Mouse (Mus musculus) c-Kit-positive CD71-negative TER-119-negative erythroid progenitor cells, embryonic 14.5 days (primary cell): ENCODE results near the gene Frem2.

Source experiments
- DNase-seq: peaks from one replicate; pipeline ENCODE4 v3.0.0-alpha.2; 2013; ENCODE audit warnings: low read depth

Gene Frem2

DNA sequence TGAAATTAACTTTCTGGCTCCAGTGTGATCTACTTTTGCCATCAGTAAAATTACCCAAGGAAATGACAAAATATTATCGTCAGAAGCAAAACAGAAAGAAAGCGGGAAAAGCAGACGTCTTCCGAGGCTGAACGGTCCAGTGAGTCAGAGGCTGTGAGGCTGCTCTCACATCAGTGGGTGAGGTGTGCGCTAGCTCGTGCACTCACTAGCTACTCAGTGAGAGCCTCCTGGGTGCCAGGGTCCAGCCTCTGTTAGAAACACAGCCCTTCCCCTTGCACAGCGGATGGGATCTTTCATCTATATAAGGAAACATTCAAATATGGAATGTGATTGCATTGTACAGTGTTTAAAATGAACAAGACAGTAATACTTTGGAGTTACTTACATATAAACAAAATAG lies 36.8 kb downstream of the Frem2 start:
- DNase-seq = no peak

DNA sequence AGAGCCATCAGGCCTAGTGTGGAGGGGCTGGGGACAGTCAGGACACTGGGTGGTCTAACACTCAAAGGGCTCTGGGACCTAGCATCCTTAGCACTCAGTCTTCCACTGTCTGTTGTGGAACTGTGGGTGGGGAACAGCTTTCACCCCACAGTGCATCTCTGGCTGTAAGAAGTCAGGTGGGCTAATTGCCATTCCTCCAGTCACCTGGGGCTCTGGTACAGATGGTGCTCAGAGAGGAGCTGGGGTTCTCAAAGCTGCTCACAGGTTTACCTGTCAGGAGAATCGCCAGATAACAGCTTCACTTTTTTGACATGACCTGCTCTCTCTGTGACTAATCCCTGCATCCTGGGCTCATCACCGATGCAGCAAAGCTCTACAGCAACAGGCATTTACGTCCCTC lies 46.0 kb downstream of the Frem2 start:
- no peak for DNase-seq

DNA sequence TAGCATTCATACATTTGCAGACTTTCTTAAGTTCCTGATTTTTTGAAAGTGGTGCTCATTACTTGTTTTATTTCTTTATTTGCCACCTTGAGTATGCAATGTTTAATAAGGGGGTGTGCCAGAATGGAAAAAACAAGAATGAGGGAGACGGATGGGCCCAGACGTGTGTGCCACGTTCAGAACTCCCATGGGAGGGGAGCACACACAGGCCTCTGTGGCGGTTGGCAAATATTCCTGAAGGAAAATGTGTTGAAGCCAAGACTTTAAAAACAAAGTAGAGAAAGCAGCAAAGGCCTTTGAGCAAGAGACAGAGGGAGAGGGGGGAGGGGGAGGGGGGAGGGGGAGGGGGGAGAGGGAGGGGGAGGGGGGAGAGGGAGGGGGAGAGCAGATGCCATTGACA lies 47.3 kb downstream of the Frem2 start:
- DNase-seq = no peak

DNA sequence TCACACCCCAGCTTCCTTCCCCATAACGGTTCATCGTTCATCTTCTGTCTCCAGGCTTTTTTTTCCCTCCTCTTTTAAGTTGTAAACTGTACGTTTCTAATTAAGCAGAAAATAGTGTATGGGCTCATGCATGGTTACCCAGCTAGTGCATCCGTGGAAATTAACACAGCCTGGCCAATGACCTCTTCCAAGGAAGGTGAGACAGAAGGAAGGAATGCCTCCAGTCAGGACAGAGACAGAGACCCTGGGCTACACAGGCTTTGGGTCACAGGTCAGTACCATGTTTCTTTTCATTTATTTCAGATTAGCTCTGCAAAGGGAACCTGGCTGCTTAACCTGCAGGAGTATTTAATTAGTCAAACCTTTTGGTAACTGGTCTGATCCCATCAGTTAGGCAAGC lies 57.0 kb downstream of the Frem2 start:
- DNase-seq = no peak

DNA sequence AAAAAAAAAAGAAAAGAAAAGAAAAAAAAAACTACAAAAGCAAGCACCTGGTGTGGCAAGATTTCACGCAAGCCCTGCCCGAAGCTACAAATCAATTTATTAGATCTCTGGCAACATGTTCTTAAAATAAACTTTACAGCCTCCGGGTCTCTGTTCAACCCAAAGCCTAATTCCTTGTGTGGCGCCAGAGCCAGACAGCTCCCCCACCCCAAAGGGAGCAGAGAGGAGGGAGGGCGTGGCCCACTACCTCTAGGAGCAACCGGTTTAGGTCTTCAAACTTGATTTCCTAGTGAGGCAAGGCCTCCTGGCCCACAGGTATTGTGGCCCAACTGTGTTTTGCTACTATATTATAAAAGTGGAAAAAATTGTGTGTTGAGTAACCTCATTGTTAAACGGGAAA lies 57.8 kb downstream of the Frem2 start:
- no peak for DNase-seq

DNA sequence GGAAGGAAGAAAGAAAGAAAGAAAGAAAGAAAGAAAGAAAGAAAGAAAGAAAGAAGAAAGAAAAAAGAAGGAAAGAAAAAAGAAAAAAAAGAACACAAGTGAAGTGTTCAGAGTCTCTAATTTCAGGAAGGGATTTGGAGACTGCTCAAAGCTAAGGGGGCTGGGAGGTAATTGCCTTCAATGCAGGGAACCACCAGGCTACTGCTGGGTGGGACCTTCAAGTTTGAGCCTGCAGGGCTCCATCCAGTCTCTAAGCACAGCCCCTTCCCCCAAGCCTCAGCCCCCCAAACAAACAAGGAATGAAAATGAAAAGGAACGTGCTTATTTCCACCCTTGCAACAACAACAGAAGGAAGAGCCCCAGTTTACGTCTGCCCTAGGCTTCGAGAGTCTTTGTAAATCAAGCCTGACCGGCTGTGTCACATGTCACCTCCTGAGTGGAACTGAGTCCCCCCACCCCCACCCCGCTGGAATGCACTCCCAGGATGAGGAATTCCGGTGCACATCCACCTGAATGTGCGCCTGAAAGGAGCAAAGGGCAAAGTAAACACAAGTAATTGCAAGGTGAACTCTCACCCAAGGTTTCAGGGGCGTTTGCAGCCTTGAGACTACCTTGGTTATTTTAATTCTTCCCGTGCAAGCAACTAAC lies 58.9 kb downstream of the Frem2 start:
- DNase-seq = no peak

DNA sequence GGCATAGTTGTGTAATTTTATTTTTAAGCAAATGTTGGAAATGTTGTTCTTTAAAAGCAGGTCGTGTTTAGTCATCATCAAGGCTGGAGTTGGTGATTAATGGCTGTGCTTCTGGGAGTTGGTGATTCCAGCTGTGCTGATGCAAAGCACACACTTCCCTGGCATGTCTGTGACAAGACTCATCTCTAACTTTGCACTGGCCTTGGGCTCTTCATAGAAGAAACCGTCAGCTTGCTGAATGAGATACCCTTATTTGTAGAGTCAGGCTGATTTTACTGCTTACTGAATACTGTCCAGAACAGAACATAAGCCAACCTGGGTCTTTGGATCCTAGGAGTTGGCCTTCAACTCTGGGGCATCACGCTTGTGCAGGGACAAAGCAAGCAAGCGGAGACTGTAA lies 62.7 kb downstream of the Frem2 start:
- DNase-seq = no peak

DNA sequence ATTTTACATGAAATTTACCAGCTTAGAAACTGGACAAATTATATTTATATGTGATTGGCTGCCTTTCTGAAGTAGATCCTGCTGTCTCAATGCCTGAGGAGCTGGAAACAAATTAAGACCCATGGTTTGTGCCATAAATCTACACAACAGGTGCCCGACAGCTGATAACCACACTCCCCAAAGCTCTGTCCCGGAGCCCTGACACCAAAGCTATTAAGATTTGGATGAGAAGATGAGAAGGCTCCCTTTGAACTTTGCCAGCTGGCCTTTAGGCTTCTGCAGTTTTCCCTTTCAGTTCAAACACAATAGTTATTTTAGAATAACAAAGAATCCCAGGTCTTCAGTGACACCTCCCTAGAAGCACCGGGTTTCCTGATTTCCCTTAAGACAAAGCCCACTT lies 63.4 kb downstream of the Frem2 start:
- DNase-seq = no peak

DNA sequence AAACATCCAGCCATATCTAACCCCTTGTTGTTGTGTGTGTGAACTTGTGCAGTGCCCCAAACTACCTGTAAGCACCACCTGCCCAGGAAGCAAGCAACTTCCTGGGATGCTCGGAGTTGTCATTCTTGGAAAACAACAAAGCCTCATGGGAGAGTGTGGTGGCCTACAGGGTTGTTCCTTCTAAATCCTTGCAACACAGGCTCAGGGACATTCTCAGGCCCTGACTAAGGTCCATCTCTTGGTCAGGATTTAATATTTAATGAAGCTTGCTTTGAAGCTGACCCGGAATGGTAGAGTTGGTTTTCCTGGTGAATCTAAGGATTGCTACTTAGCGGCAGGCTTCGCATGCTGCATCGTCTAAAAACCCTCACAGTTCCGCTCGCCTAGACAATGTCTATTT lies 65.1 kb downstream of the Frem2 start:
- no peak for DNase-seq

DNA sequence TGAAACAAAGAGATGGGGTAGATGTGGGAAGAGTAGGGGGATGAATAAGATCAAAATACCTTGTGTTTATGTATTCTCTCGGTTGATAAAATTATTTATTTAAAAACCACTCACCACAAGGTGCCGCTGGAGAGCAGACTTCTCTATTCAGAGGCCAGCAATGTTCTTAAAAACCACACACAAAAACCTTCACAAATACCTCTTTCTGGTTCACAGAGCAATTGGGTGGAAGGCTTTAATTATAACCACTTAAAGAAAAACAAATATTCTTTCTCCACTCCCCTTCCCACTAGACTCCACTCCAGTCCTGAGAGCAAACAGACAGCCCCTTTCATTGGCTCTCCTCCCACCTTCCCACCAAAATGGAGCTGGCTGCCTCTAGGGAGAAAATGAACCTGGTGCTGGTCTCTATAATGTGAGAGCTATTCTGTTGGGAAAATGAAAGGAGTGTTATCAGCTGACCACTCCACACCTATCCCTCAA lies 67.0 kb downstream of the Frem2 start:
- peak; percentile 32 for DNase-seq

DNA sequence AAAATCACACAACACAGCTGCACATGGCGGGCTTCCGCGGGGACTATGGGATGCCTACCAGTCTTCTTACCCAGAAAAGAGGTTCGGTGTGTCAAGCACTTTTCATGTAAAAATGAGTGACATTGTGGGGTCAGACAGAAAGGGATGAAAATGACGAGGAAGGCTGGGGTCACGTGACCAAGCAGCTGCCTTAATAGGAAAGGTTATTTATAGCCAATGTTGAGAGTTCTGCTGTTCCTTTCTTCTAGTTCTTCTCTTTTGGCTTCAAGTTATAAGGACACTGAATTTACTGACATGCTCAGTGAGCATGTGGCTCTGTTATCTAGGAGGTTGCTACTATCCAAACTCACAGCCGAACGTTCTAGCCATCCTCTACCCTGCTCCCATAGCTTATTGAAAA lies 73.9 kb downstream of the Frem2 start:
- DNase-seq = no peak

DNA sequence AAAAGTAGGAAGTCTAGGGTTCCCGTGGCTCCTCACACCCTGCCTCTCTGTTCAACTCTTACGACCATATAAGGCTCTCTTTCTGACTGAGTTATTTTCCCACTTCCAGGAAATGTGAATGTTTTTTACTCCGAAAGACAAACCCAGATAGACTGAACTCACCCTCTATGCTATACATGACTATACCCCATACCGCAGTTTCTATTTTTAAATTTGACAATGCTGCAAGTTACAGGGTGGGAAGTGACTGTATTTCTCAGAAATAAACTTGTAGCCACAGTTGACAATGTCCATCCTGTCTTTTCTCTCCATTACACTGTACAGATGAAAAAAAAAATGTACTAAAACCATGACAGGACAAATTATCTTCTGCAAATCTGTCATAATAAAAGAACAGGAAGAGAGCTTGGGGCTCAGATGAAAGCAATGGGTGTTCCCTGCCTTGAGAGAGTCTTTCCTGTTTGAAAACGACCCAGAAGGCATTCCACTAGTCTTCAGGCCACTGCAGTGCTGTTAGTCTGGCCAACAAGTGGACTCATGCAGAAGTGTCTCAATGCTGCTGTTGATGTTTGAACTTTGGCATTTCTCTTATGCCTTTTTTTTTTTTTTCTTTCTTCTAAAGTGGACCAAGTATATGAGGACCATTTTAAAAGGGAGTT lies 76.4 kb downstream of the Frem2 start:
- DNase-seq = no peak

DNA sequence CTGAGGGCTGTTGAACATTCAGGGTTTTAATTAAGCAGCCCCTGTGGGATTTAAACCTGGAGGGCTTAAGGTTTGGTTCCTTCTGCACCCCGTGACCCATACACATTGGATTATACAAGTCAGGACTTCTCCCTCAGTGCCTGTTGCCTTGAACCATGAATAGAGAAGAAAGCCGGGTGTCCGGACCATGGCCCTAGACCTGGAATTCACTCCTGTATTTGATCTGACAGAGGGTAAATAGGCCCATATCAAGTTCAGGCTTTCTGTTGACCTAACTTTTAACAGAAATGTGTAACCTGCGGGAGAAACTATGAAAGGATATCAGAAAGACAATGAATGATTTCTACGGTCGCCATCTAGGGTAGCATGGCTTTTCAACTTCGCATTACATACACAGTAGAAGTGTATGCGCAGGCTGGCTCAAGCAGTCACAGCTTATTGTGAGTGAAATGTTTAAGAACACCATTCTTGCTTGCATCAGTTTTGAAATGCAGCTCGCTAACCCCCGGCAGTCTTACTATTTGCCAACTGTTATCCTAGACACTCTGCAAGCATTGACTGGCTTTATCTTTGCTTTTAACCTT lies 77.9 kb downstream of the Frem2 start:
- no peak for DNase-seq

DNA sequence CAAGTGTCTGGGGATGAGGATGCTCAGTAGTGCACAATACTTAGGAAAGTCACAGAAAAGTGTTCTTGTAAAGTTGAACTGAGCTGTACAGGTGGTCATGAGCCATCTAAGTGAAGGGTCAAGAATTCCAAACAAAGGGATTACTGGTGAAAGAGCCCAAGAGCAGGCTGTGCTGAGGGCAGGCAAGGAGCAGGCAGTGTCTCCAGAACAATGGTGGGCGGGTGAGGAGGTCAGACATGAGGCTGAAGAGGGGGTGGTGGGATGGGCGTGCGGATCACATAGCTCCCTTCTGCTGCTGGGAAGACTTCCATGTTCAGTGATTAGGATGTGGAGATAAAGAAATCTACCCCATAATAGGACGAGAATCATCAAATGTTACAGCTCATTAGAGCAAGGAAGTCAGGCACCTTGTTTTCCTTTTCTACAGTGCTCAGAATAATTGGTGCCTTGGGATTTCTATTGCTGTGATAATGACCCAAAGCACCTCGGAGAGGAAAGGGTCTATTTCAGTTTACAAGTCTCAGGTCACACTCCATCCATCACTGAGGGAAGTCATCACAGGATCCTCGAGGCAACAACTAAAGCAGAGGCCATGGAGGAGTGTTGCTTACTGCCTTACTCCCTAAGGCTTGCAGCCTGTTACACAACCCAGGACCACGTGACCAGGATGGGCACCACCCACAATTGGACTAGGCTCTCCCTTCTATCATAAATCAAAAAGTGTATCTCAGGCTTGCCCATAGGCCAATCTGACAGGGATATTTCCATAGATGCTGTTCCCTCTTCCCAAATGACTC lies 80.6 kb downstream of the Frem2 start:
- DNase-seq = no peak

DNA sequence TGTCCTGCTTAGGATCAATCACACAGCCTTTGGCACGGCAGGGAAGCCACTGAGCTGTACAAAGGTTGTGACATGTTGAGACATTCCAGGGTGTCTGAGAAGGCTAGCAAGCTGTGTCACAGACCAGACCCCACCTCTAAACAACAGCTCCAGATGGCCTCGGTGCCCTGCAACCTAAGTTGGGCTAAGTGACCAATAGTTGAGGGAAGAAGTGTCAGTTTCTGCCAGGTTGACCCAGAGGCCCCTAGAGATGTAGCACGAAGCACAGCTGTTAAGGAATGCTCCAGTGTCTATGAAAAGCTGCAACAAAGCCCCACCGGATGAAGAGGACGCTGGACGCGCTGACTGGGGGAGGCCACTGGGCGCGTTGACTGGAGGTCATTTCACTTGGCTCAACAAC lies 83.0 kb downstream of the Frem2 start:
- DNase-seq = no peak

DNA sequence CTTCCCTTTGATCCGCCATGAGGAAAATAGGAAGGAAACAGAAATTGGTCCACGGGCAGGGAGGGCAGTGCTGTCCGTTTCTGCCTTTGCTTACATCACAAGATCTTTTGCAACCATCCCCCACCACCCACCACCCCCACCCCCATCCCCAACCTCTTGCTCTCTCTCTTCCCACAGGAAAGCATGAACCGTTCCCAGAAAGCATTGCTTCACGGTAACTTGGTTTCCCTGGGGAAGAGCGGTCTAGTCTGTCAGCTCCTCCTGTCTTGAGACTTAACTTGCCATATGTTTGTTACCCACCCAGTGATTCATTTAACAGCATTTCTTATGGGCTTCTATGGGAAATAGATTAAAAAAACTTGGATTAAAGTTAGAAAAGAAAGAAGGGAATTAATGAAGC lies 85.5 kb downstream of the Frem2 start:
- DNase-seq = no peak

DNA sequence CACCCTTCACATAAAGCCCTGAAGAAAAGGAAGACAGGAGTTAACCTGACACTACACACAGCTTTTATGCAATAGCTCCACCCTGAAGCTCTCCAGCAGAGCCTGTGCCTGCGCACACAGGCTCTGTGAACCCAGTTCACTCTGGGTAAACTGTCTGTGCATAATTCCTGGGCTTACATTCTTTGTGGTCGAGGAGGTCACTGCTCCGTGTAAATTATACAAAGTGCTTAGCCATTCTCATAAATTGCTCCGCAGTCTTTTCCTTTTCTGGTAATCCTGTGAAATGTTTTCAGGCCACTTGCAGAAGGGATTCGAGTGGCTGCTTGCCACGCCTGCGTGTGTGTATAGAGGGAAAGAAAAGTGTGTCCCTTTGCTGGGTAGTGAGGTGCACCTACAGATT lies 92.6 kb downstream of the Frem2 start:
- no peak for DNase-seq

DNA sequence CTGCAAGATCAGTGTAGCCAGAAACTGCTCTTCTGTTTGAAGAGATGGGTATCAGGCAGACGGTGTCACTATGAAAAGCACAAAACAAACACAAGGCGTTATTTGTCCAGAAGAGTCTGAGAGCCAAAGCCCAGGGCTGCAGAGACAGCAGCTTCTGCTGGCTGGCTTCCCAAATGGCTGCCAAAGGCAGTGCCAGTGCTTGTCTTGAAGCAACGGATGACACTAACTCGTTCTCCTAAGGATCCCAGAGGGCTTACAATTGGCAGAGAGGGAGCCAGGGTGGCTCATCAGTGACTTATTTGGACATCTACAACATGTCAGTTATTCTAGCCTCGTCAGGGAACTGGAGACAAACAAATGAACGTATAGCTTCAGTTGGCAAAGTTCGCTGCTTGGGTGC lies 93.4 kb downstream of the Frem2 start:
- DNase-seq = no peak

DNA sequence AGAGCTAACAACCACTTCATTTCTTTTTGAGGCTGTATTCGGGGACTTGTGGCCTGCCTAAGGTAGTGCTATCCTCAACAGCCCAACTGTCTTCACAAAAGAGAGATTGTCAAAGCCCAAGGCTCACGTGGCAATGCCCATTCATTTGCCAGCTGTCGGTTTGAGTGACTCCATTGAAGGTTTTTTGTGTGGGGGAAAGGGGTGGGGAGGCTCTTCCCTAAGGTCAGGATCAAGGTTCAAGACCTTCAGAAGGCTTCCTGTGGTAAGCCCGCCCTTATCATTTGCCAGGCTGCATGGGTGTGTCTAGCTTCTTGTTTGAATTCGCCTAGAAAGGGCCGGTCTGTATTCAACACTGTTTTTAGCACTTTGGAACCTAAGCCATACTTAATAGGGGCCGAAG lies 95.3 kb downstream of the Frem2 start:
- DNase-seq = no peak

DNA sequence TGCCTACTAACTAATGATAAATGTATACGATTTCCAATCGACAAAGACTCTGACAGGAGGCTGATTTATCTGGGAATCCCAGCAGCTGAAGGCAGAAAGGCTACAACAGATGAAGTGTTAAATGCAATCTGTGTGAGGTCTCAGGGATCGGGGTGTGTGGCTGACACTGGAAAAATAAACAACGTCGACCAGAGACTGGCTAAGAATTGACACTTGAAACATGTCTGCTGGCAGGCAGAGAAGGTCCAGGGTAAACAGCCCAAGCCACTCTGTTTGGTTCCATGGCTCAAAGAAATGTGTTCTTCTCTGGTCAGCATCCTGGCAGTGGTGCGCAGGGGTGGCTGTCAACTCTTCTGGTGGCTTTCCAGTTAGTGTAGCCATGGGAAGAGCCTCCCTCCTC lies 98.1 kb downstream of the Frem2 start:
- no peak for DNase-seq

DNA sequence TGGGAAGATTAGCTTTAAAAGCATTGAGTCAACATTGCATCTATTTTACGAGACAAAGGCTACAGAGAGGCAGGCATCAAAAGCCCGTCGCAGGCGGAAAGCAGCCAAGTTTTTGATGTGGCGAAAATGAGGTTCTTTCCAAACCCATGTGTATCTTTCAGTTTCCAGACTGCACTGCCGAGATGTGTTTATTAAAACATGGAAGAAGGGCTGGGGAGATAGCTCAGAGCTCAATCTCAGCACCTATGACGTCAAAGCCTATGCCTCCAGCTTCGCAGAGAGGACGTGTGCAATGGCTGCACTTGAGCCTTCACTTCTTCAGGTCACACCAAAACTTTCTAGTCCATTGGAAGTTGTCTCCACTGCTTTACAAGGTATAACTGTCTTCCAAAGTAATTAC lies 98.9 kb downstream of the Frem2 start:
- DNase-seq = no peak

DNA sequence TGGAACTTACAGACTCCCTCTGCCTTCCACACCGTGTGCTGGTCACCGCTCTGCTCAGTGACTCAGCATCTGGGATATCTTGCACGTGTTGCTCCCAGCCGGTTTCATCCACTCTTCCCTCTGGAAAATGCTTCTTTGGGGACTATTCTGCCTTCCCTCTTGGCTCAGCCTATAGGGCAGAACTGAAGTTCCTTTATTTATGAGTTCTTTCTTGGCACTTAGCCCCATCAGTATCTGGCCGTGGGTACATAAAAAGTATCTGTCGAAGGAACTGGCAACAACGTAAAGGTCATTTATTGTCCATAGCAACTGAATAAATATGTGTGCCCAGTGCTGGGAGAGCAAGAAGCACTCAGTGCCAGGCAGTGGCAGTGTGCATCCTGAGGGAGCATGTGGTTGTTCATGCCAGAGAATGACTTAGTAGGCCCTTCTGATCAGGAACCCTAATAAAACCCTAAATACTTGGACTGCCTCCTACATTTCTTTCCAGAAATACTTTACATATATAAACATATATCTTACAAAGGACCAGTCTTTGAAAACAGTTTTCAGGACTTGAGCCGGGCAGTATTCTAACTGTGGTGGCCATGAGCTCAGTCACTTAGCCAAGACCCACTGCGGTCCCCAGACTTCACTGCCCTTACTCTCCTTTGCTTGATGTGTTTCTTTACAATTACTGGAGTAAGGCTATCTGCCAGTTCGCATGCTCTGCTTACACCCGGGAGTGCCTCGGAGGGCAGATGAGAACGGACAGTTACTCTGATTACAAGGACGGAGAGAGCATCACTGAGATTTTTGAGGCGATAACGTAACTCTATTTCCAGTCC lies 99.6 kb downstream of the Frem2 start:
- DNase-seq = no peak
